Mouse (Mus musculus): ENCODE measurements around the gene Ttc19. TPM values are rescaled to one million over a fixed set of nuclear protein-coding genes. Genes with fewer than 3 reads are reported as not detected.

Gene Ttc19
- polyA plus RNA-seq (2014; fragmentation: Illumina TruSeq; extraction: RNeasy Lipid Tissue Mini Kit (QIAGEN cat#74804); ENCODE audit: low read depth, low replicate concordance), result 18.8 TPM

GRCm38 (mm10) chr11:62280675-62281600 is at the start of gene Ttc19, which contains the start of gene Zswim7:
TSS of gene Ttc19 (plus strand) at chr11:62281473.
TSS of gene Zswim7 (minus strand) at chr11:62281375.

GRCm38 (mm10) chr11:62248401-62249244 is 32.6 kb upstream of the Ttc19 start, which contains the start of gene Adora2b:
TSS of gene Adora2b (plus strand) at chr11:62248984.

Other genes with a start within 250 kb of the Ttc19 start
- gene Adora2b, start 32.5 kb upstream of the Ttc19 start, polyA plus RNA-seq (2014; fragmentation: Illumina TruSeq; extraction: RNeasy Lipid Tissue Mini Kit (QIAGEN cat#74804); ENCODE audit: low read depth, low replicate concordance), result 0.21 TPM
- 18.3 TPM for gene Zswim7, start 98 bp upstream of the Ttc19 start, polyA plus RNA-seq (2014; fragmentation: Illumina TruSeq; extraction: RNeasy Lipid Tissue Mini Kit (QIAGEN cat#74804); ENCODE audit: low read depth, low replicate concordance)
- 2.3 TPM for gene Pigl, start 177.0 kb downstream of the Ttc19 start, polyA plus RNA-seq (2014; fragmentation: Illumina TruSeq; extraction: RNeasy Lipid Tissue Mini Kit (QIAGEN cat#74804); ENCODE audit: low read depth, low replicate concordance)
- 143 TPM for gene Ncor1, start 177.1 kb downstream of the Ttc19 start, polyA plus RNA-seq (2014; fragmentation: Illumina TruSeq; extraction: RNeasy Lipid Tissue Mini Kit (QIAGEN cat#74804); ENCODE audit: low read depth, low replicate concordance)

Measured in testis, adult 10 weeks (tissue).